Mouse (Mus musculus) kidney, adult 2 months (tissue): ENCODE measurements around the gene Fgf15.

Experiments used
- CTCF ChIP-seq: fragments of 200-500 bp; conservative IDR thresholded peaks from 2 replicates; pipeline ENCODE4 v1.5.1; 2011; ENCODE audit warnings: low read depth, mild to moderate bottlenecking, control low read depth, low read length, moderate library complexity, mixed read lengths; ENCODE audit not compliant: insufficient read depth, insufficient read length
- POLR2A ChIP-seq: fragments of 200-500 bp; IDR thresholded peaks from one replicate; pipeline ENCODE4 v1.6.1; 2011; ENCODE audit warnings: low read depth, low read length, control low read depth

GRCm38 (mm10) chr7:144896294-144897218, at the start of gene Fgf15:
- TF ChIP-seq POLR2A (no peak), CTCF (no peak)
